Mouse (Mus musculus): ENCODE data around the gene H2-Ob. TPM values are rescaled to one million over a fixed set of nuclear protein-coding genes. Genes with fewer than 3 reads are reported as not detected.

The H2-Ob gene
- polyA plus RNA-seq, 1 experiment, result not detected

DNA sequence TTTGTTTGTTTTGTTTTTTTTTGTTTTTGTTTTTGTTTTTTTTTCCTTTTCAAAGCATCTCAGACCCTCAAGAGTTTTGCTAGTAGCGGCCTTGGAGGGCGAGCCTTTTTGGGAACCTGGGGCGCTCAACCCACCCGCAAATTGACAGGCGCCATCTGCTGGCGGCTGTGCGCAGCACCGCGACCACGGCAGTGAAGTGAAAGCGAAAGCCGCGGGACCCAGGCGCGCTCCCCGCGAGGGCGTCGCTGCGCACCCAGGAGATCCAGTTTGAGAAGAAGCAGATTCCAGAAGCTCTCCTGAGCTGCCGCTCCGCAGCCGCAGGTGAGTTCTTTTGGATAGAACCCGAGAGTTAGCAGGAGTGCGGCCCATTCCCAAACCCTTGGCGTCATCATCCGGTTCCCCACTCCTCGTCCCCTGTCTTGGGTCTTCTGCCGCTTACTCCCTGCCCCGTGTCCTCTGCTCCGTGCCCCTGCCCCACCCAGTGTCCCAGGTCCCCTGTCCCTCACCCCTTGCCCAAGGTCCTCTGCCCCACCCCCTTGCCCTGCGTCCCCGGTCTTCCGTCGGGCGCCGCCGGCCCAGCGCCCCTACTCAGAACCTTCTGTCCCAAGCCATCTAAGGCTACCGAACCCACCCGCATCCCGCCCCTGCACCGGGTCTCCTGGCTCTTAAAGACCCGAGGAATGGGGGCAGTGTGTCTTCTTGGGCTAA is 34.2 kb upstream of the H2-Ob start:
- no peak for TF ChIP-seq GATA1 (IDR thresholded peaks at IDR 0.05; ENCODE audit: low read length)

DNA sequence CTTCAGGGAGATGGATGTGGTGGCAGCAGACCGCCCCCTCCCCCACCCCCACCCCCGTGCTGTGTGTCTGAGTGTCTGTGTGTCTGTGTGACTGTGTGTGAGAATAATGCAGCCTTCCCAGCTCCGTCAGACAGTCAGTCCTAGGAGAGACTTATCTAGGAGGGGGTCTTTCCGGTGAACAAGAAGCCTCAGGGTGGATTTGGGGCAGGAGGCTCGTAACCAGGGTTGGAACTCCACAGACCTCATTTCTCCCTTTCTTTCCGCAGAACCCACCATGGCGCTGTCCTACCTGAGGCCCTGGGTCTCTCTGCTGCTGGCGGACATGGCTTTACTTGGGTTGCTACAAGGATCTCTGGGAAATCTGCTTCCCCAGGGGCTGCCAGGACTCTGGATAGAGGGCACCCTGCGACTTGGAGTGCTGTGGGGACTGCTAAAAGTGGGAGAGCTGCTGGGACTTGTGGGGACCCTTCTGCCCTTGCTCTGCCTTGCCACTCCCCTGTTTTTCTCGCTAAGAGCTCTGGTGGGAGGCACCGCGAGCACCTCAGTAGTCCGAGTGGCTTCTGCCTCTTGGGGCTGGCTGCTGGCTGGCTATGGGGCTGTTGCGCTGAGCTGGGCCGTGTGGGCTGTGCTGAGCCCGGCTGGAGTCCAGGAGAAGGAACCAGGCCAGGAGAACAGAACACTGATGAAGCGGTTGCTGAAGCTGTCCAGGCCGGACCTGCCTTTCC is 33.5 kb upstream of the H2-Ob start:
- no peak for TF ChIP-seq GATA1 (IDR thresholded peaks at IDR 0.05; ENCODE audit: low read length)

DNA sequence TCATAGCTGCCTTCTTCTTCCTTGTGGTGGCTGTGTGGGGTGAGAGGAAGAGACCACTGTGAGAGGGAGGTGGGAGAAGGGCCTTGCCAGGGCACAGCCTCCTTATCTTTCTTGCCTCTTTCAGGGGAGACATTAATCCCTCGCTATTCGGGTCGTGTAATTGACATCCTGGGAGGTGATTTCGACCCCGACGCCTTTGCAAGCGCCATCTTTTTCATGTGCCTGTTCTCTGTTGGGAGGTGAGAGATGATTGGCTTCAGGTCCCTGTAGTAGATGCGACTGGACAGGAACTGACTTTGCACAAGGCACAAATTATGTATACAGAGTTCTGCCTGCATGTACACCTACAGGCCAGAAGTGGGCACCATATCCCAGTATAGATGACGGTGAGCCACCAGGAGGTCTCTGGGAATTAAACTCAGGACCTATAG is 32.9 kb upstream of the H2-Ob start:
- TF ChIP-seq GATA1 (IDR thresholded peaks at IDR 0.05; ENCODE audit: low read length), result no peak

DNA sequence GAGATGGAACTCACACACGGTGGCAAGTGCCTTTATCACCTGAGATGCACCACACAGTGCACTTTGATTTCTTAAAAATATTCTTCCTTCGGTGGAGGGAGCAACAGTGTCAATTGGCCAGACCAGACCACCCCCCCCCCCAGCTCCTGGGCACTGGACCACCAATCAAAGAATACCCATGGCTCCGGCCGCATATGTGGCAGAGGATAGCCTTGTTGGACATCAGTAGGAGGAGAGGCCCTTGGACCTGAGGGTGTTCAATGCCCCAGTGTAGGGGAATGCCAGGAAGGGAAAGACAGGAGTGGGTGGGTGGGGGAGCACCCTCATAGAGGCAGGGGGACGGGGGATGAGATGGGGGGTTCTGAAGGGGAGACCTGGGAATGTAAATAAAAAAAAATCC is 32.0 kb upstream of the H2-Ob start:
- no peak for TF ChIP-seq GATA1 (IDR thresholded peaks at IDR 0.05; ENCODE audit: low read length)

DNA sequence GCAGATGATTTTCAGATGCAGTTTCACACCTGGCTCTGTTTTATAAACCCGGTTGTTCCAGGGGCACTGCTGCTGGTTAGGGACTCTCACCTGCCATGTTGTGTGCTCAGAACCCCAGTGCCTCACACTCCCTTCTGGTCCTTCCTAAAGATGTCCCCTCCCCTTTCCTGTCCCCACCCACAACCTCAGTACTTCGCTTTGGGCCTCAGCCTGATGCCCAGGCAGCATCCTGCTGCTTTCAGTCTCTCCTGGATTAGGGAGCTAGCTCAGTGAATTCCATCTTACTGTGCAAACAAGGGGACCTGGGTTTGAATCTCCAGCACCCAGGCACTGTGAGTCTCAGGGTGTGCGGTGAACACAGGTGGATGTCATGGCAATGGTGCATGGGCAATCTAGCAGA is 31.2 kb upstream of the H2-Ob start:
- TF ChIP-seq GATA1 (IDR thresholded peaks at IDR 0.05; ENCODE audit: low read length), result no peak

DNA sequence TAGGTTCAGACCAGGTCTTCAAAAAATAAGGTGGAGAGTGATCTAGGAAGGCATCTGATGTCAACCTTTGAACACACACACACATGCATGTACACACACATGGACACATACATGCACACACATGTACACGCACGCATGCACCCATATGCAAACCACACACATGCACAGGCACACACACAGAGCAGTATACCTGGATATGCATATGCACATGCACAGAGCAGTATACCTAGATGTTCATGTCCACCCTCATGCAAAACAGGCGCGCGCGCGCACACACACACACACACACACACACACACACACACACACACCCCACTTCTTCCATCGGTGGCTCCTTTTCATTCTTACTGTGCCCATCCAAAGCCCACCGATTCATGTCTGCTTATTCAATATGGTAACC is 30.8 kb upstream of the H2-Ob start:
- no peak for TF ChIP-seq GATA1 (IDR thresholded peaks at IDR 0.05; ENCODE audit: low read length)

DNA sequence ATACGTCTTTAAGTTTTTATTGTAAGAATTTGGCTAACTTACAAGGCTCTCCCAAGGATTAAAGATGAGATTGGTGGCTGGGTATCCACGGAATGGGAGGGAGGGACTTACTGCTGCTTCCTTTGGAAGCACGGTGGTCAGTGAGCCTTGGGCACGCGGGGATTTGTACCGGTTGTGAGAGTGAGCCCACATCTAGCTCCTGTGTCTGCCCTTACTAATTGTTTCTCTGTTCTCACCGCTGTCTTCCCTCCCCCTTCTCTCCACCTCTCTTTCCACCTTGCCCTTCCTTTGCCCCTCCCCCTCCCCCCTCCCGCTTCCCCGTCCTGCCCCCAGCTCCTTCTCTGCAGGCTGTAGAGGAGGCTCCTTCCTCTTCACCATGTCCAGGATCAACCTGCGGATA is 30.3 kb upstream of the H2-Ob start:
- TF ChIP-seq GATA1 (IDR thresholded peaks at IDR 0.05; ENCODE audit: low read length), result no peak

DNA sequence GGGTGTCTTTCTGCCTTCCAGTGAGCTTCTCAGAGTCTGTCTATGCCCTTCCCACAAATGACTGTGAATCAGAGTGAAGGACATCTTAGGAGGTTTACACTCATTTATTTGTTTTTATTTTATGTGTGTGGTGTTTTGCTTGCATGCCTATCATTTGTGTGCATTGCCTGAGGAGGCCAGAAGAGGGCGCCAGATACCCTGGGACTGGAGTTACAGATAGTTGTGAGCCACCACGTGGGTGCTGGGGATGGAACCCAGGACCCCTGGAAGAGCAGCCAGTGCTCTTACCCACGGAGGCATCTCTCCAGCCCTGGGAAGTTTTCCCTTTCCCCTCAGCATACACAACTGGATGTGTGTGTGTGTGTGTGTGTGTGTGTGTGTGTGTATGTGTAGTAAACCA is 29.0 kb upstream of the H2-Ob start:
- TF ChIP-seq GATA1 (IDR thresholded peaks at IDR 0.05; ENCODE audit: low read length), result no peak

DNA sequence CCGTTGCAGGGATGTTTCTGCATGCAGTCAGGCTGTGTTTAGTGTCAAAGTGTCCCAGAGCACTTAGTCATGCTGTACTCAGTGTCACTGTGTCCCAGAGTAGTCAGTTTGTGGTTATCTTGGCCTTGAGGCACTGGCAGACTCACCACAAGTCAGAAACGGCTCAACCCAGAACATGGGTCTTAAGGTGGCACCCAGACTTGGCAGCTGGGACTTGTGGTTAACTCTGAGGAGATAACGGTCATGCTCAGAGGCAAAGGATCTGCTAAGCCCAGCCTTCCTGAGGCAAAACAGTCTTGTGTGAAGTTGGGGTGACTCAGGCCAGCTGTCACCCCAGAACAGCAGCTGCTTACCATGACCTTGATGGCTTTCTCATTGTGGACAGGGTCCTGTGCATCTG is 28.1 kb upstream of the H2-Ob start:
- TF ChIP-seq GATA1 (IDR thresholded peaks at IDR 0.05; ENCODE audit: low read length), result peak; percentile 91

DNA sequence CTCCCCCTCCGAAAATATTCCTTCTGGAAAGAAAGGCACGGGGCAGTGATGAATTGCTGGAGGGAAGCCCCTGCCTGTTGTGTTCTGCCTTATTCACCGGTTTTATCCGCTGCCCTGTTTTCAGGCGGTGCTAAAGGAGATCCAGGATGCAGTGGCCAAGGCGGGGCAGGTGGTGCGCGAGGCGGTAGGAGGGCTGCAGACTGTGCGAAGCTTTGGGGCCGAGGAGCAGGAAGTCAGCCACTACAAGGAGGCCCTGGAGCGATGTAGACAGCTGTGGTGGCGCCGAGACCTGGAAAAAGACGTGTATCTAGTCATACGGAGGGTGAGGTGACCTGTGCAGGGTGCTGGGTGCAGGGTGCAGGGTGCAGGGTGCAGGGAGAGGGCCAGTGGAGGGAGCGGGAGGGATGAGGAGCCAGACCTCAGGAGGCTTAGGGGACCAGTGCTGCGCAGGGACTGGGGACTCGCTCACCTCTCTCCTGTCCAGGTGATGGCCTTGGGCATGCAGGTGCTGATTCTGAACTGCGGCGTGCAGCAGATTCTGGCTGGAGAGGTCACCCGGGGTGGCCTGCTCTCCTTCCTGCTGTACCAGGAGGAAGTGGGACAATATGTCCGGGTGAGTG is 26.8 kb upstream of the H2-Ob start:
- TF ChIP-seq GATA1 (IDR thresholded peaks at IDR 0.05; ENCODE audit: low read length), result no peak

DNA sequence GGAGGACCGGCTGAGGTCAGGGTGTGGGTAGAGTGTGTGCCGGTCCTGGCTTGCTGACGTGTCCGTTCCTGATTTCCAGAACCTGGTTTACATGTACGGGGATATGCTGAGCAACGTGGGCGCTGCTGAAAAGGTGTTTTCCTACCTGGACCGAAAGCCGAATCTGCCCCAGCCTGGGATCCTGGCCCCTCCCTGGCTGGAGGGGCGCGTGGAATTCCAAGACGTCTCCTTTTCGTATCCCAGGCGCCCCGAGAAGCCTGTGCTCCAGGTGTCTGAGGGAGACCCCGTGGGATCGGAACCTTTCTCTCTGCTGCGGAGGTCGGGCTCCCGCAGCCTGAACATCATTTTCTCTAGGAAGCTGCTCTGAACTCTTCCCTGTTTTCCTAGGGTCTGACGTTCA is 24.8 kb upstream of the H2-Ob start:
- TF ChIP-seq GATA1 (IDR thresholded peaks at IDR 0.05; ENCODE audit: low read length), result no peak

DNA sequence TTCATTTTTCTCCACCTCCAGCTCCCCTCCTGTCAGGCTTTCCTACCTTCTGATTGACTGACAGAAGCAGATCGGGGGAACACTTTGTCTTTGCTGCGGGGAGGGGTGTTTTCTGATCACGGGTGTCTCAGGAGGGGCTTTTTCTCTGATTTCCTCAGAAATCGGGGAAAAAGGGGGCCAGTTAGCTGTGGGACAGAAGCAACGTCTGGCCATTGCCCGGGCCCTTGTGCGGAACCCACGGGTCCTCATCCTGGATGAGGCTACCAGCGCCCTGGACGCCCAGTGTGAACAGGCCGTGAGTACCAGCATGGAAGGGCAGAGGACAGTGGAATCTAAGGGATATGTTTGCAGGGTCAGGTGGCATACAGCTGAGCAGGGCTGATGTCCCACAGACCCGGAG is 23.5 kb upstream of the H2-Ob start:
- TF ChIP-seq GATA1 (IDR thresholded peaks at IDR 0.05; ENCODE audit: low read length), result no peak

DNA sequence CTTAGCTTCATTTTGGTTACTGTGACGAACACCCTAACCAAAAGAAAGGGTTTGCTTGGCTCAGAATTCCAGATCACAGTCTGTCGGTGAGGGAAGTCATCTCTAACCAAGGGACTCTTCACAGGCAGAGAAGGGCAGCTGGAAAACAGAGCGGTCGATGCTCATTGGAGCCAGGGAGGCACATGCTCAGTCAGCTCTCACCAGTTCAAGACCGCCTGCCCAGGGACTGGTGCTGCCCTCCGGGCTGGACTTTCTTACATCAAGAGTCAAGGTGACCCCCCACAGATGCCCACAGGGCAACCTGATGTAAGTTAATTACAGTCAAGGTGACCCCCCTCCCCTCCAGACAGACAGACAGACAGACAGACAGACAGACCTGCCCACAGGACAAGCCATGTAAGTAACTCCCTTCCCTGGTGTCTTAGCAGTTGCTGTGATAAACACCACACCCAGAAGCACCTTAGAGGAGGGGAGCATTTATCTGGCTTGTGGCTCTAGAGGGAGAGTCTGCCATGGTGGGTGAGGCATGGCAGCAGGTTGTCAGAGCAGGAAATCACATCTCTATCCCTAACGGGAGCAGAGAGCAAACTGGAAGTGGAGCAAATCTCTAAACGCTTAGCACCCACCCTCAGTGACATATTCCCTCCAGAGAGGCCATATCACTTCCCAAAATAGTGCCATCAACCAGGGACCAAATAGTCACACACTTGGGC is 21.3 kb upstream of the H2-Ob start:
- TF ChIP-seq GATA1 (IDR thresholded peaks at IDR 0.05; ENCODE audit: low read length), result no peak

DNA sequence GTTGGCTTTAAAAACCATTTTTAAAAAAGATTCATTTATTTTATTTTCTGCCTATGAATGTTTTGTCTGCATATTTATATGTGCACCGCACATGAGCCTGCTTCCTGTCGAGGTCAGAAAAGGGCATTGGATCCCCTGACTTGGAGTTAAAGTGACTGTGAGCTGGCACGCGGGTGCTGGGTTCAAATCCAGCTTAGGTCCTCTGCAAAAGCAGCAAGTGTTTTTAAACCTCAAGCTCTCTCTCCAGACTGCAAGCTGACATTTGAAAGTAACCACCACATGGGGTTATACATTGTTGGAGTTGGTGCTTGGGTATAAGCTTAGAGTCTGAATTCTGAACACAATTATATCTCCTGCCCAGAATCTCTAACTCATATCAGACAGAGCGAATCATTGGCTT is 20.7 kb upstream of the H2-Ob start:
- no peak for TF ChIP-seq GATA1 (IDR thresholded peaks at IDR 0.05; ENCODE audit: low read length)

DNA sequence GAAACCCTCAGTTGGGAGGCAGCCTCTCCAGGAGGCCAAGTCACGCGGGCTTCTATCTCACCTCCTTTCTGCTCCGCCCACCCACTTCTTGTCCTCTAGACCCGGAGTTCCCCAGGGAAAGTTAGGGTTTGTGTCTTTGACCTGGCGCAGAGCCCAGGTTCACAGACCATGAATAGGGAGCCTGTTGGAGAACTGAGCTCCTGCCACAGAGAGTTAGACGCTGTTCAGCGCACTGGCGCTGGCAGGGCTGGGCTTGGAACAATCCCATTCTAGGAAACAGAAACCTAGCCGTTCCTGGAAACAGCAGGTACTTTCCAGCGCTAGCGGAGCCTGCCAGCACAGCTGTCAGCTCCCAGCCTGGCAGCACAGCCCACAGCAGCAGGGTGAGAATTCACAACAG is 20.0 kb upstream of the H2-Ob start:
- no peak for TF ChIP-seq GATA1 (IDR thresholded peaks at IDR 0.05; ENCODE audit: low read length)

DNA sequence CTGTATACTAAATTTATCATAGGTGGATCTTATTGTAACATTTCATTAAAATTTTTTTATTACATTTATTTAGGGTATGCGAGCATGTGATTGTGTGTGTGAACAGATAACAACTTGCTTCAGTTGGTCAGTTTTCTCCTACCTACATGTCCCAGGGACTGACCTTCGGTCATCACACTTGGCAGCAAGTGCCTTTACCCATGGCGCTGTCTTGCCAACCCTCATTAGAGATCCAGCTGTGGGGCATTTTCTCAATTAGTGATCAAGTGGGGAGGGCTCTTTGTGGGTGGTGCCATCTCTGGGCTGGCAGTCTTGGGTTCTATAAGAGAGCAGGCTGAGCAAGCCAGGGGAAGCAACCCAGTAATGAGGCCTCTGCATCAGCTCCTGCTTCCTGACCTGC is 13.9 kb upstream of the H2-Ob start:
- TF ChIP-seq GATA1 (IDR thresholded peaks at IDR 0.05; ENCODE audit: low read length), result no peak
